In the genomic region with DNA sequence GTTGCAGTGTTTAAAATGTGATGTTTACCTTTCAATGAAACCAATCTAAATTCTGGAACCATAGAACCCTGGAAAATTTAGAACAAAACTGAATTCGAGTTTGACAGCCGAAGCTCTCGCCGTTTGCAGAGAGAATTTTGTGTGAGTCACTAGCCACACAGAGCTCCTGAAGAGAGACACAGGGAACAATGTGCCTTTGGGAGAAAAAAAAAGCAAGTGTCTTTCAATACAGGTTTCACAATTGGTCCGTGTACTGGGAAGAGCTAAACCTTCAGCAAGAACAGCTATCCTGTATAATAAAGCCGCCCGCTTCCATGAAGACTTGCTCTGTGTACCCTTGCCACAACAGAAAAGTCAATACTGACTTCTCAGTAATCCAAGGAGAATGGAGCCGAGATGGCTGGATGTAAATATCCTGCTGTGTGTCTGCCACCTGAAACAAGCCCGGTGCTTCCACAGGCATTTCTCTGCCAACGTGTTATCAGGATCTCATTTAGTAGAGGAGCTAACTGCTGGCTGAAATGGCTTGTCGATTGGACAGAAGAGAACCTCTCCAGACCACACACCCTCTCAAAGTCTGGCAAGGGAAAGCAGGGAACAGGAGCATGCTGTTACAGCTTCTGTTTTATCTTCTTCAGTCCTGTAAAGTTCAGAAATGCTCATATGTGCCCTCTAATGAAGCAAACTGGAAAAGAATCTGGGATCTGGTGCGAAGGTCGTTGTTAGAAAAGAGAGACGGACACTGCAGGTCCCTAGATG, we compare ENCODE assay signal across 9 mouse cellular contexts.
DNase-seq lines count a peak whose midpoint lies in the region; ATAC-seq and TF ChIP-seq lines count a peak whose summit lies in the region.
"Had no signal": no experiment of that assay in that cellular context is flagged by ENCODE, and none has a peak within 500 bp of the region (broad histone marks: within the 10 kb centered on the region; RNA-seq: fewer than 3 reads in every experiment).

No protein-coding gene starts in this region.

- H3K27me3 ChIP-seq in hindbrain, postnatal 0 days (ENCODE audit: insufficient read depth, low read length), result no peaks in the 10 kb centered on the region
- H3K27me3 ChIP-seq in hindbrain, embryonic 12.5 days, result no peaks in the 10 kb centered on the region
- no peaks in the 10 kb centered on the region for H3K27me3 ChIP-seq in intestine, embryonic 15.5 days (replicated peaks)

- DNase-seq in hindbrain, postnatal 0 days (ENCODE audit: low spot score), result peak; percentile 24
- peak; percentile 24 for DNase-seq in MN1 (ENCODE audit: low spot score)
- DNase-seq in brain, adult 2 months (ENCODE audit: low read depth, low spot score), result peak; percentile 53
- DNase-seq in frontal cortex, postnatal 14 days (ENCODE audit: low spot score in 2 of 2), result no peak
- DNase-seq: gastrocnemius, postnatal 25 days; kidney, postnatal 25 days had no signal

- peak overlapping the region; percentile 24 for H3K4me2 ChIP-seq in hindbrain, postnatal 0 days (ENCODE audit: low read depth, low read length)
- H3K4me2 ChIP-seq in hindbrain, embryonic 12.5 days (replicated peaks), result no peak overlapping the region
- peak overlapping the region; percentile 30 for H3K4me2 ChIP-seq in intestine, embryonic 15.5 days (replicated peaks)

- TF ChIP-seq CTCF in hindbrain, postnatal 0 days (IDR thresholded peaks at IDR 0.05; ENCODE audit: low read depth), result no peak

- H3K4me1 ChIP-seq in hindbrain, postnatal 0 days (ENCODE audit: insufficient read depth, low read length), result no peaks in the 10 kb centered on the region
- peaks cover 30% of the 10 kb centered on the region for H3K4me1 ChIP-seq in hindbrain, embryonic 12.5 days
- H3K4me1 ChIP-seq in intestine, embryonic 15.5 days (replicated peaks), result peaks cover 14% of the 10 kb centered on the region

- whole genome bisulfite sequencing in hindbrain, postnatal 0 days, result 52% methylated on average over 14 of the region's 14 CpGs
- 59% methylated on average over 14 of the region's 14 CpGs for WGBS in hindbrain, embryonic 12.5 days
- WGBS in intestine, embryonic 15.5 days, result 42% methylated on average over 14 of the region's 14 CpGs

- ATAC-seq in hindbrain, postnatal 0 days, result no peak
- ATAC-seq in hindbrain, embryonic 12.5 days (ENCODE audit: low FRiP score), result no peak
- ATAC-seq in intestine, embryonic 15.5 days, result no peak
- no peak for ATAC-seq in megakaryocyte, adult 5-6 weeks (ENCODE audit: poor library complexity, severe bottlenecking)

- H3K9ac ChIP-seq in hindbrain, postnatal 0 days (replicated peaks; ENCODE audit: low read length), result no peak overlapping the region
- no peak overlapping the region for H3K9ac ChIP-seq in hindbrain, embryonic 12.5 days
- H3K9ac ChIP-seq in intestine, embryonic 15.5 days, result no peak overlapping the region

- no peaks in the 10 kb centered on the region for H3K9me3 ChIP-seq in hindbrain, postnatal 0 days (ENCODE audit: low read length)
- no peaks in the 10 kb centered on the region for H3K9me3 ChIP-seq in hindbrain, embryonic 12.5 days (replicated peaks)
- H3K9me3 ChIP-seq in intestine, embryonic 15.5 days, result no peaks in the 10 kb centered on the region

- no peaks in the 10 kb centered on the region for H3K36me3 ChIP-seq in hindbrain, postnatal 0 days (ENCODE audit: insufficient read depth, low read length)
- no peaks in the 10 kb centered on the region for H3K36me3 ChIP-seq in hindbrain, embryonic 12.5 days
- no peaks in the 10 kb centered on the region for H3K36me3 ChIP-seq in intestine, embryonic 15.5 days

- no peak overlapping the region for H3K27ac ChIP-seq in hindbrain, postnatal 0 days
- H3K27ac ChIP-seq in hindbrain, embryonic 12.5 days, result no peak overlapping the region
- no peak overlapping the region for H3K27ac ChIP-seq in intestine, embryonic 15.5 days

- no peak overlapping the region for H3K4me3 ChIP-seq in hindbrain, postnatal 0 days (ENCODE audit: low read length)
- H3K4me3 ChIP-seq in hindbrain, embryonic 12.5 days, result no peak overlapping the region
- H3K4me3 ChIP-seq in intestine, embryonic 15.5 days (replicated peaks), result no peak overlapping the region

Comparison
In these comparisons a context has a peak if more than half of its experiments do, and no peak if none do; other contexts are left out.
1. DNase-seq: peak in hindbrain, postnatal 0 days (single experiment), MN1 (single experiment) and brain, adult 2 months (single experiment); none in frontal cortex, postnatal 14 days (0 of 2).